Mouse (Mus musculus): Measurements from ENCODE around the gene Chst15. TPM values are rescaled to one million over a fixed set of nuclear protein-coding genes. Genes with fewer than 3 reads are reported as not detected.

Chst15 gene
- polyA plus RNA-seq, 1 experiment = 1.8 TPM

DNA sequence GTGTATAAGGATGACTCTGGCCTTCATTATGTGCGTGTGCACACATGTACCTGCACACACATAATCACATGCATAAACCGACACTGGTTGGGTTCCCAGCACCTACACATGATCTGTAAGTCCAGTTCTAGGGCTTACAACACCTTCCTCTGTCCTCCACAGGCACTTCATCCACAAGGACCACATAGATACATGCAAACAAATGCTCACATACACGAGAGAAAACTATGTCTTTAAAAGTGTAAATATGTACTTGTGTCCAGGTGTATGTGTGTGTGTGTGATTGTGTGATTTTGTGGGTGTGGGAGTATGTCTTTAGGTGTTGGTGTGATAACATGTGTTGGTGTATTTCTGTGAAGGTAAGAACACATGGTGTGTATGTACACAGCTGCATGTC lies 40.8 kb upstream of the Chst15 start:
- no peak overlapping the region for H3K4me3 ChIP-seq (ENCODE audit: control insufficient read depth, low read depth, low read length)
- no peaks in the 10 kb centered on the region for H3K4me1 ChIP-seq (ENCODE audit: control insufficient read depth, insufficient read depth, low read length)
- H3K27ac ChIP-seq (ENCODE audit: control insufficient read depth, insufficient read depth, low read depth, low read length) = no peak overlapping the region
- TF ChIP-seq CTCF (IDR thresholded peaks at IDR 0.05; ENCODE audit: control insufficient read depth, insufficient read depth, insufficient replicate concordance, low read depth, low read length) (no peak), POLR2A (IDR thresholded peaks at IDR 0.05; ENCODE audit: control insufficient read depth, low read depth, low read length) (no peak)
- H3K27me3 ChIP-seq (ENCODE audit: control insufficient read depth, insufficient read depth, low read length) = no peaks in the 10 kb centered on the region
- no peaks in the 10 kb centered on the region for H3K36me3 ChIP-seq (ENCODE audit: control insufficient read depth, insufficient read depth, low read length)

DNA sequence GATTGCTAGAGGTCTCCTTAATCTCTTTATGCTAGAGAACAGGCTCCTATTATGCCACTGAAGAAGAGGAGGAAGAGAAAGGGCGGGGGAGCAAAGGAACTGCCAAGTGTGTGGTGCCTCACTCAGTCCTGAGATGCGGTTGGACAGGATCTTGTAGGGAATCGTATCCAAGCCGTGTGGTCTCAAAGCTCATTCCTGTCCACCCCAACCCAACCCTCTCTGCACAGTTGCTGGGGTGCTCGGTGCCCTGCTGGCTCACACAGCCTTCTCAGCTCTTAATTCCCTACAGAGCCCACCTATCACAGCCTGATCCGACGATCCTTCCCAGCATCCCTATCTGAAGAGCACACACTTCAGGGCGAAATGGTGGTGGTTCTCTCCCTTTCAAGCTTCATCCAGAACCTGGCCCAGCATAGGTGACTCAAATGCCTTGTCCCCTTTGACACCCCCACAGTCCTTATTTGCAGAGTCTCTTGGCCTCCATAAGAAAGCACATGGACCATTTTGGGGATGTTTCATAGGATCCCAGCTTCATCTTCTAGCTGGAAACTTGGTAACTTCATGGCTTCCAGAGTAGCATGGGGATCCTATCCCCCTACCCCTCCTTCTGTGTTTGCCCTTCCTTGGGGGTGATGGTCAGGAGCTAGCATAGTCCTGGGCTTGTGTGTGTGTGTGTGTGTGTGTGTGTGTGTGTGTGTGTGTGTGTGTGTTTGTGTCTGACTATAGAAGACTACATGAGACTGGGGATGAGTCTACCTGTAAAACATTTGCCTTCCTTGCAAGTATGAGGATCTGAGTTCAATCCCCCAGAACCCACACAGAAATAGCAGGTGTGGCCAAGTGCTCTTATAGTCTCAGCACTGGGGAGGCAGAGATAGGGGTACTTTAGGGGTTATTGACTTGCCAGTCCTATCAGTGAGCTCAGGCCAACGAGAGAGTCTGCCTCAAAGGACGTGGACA lies 40.1 kb upstream of the Chst15 start:
- Histone ChIP-seq H3K27ac (ENCODE audit: control insufficient read depth, insufficient read depth, low read depth, low read length) (no peak overlapping the region), H3K36me3 (ENCODE audit: control insufficient read depth, insufficient read depth, low read length) (no peaks in the 10 kb centered on the region), H3K4me3 (ENCODE audit: control insufficient read depth, low read depth, low read length) (no peak overlapping the region), H3K27me3 (ENCODE audit: control insufficient read depth, insufficient read depth, low read length) (no peaks in the 10 kb centered on the region), H3K4me1 (ENCODE audit: control insufficient read depth, insufficient read depth, low read length) (no peaks in the 10 kb centered on the region)
- TF ChIP-seq CTCF (IDR thresholded peaks at IDR 0.05; ENCODE audit: control insufficient read depth, insufficient read depth, insufficient replicate concordance, low read depth, low read length) (no peak), POLR2A (IDR thresholded peaks at IDR 0.05; ENCODE audit: control insufficient read depth, low read depth, low read length) (no peak)

DNA sequence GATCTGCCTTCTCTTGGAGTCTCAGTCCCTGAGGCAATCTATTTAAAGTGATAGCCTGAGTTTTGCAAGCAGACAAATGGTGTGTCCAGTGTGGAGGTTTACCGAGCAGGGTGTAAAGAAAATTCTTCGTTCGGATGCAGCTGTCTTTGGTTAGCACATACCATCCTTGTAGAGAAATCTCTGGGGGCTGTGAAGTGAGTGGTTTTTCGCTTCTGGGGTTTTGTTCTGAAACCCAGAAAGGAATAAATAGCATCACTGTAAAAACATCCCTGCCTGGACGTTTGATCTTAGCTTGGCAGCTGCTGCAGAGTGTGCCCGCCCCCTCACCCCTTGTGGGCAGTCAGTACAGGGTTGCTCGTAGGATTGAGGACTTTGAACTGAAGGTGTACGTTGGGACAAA lies 39.2 kb upstream of the Chst15 start:
- TF ChIP-seq CTCF (IDR thresholded peaks at IDR 0.05; ENCODE audit: control insufficient read depth, insufficient read depth, insufficient replicate concordance, low read depth, low read length) (no peak), POLR2A (IDR thresholded peaks at IDR 0.05; ENCODE audit: control insufficient read depth, low read depth, low read length) (no peak)
- H3K27ac ChIP-seq (ENCODE audit: control insufficient read depth, insufficient read depth, low read depth, low read length) = 0 out of 2 replicates have a peak overlapping the region, but pooled peaks have one; percentile 16

DNA sequence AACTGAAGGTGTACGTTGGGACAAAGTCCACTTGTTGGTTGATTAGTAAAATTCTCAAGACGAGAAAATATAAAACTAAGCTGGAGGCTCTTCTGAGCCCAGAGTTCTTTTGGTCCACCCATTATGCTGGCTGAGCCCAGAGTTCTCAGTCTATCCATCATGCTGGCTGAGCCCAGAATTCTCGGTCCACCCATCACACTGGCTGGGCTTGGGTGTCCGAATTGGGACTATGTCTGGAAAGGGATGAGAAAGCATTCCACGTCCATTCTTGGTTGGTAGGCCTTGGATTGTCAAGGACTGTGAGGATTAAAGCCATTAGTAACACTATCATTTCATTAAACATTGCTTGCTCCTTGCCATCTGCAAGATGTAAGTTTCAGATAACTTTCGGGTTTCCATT lies 38.7 kb upstream of the Chst15 start:
- no peak for TF ChIP-seq POLR2A (IDR thresholded peaks at IDR 0.05; ENCODE audit: control insufficient read depth, low read depth, low read length)
- no peak for TF ChIP-seq CTCF (IDR thresholded peaks at IDR 0.05; ENCODE audit: control insufficient read depth, insufficient read depth, insufficient replicate concordance, low read depth, low read length)
- 0 out of 2 replicates have a peak overlapping the region, but pooled peaks have one; percentile 16 for H3K27ac ChIP-seq (ENCODE audit: control insufficient read depth, insufficient read depth, low read depth, low read length)

More for the DNA sequence above, 39.2 kb upstream of the Chst15 start:
- Histone ChIP-seq H3K4me3 (ENCODE audit: control insufficient read depth, low read depth, low read length) (no peak overlapping the region), H3K36me3 (ENCODE audit: control insufficient read depth, insufficient read depth, low read length) (no peaks in the 10 kb centered on the region), H3K4me1 (ENCODE audit: control insufficient read depth, insufficient read depth, low read length) (no peaks in the 10 kb centered on the region), H3K27me3 (ENCODE audit: control insufficient read depth, insufficient read depth, low read length) (no peaks in the 10 kb centered on the region)

DNA sequence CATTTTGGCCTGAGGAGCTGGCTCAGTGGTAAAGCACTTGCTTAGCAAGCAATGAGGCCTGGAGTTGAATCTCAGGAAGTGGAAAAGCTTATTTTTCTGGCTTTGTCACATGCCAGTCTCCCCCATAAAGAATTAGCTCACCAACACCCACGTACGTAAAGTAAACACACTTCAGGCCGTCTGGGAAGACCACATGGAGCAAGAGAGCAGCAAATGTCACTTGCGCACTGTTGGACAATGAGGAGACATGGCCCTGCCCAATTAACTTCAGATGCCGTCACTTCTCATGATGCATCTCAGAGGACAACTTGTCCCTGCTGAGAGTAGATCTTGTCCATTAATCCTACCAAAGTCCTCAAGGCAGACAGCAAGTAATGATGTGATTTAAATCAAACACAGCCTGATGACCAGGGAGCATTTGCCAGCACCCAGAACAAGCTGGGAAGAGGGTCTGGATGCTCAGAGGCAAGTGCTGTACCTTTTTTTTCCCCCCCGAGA lies 32.1 kb upstream of the Chst15 start:
- Histone ChIP-seq H3K27me3 (ENCODE audit: control insufficient read depth, insufficient read depth, low read length) (no peaks in the 10 kb centered on the region), H3K27ac (ENCODE audit: control insufficient read depth, insufficient read depth, low read depth, low read length) (no peak overlapping the region), H3K36me3 (ENCODE audit: control insufficient read depth, insufficient read depth, low read length) (no peaks in the 10 kb centered on the region), H3K4me3 (ENCODE audit: control insufficient read depth, low read depth, low read length) (no peak overlapping the region), H3K4me1 (ENCODE audit: control insufficient read depth, insufficient read depth, low read length) (no peaks in the 10 kb centered on the region; the same call in 1 of the 2 replicates)
- TF ChIP-seq POLR2A (IDR thresholded peaks at IDR 0.05; ENCODE audit: control insufficient read depth, low read depth, low read length) (no peak), CTCF (IDR thresholded peaks at IDR 0.05; ENCODE audit: control insufficient read depth, insufficient read depth, insufficient replicate concordance, low read depth, low read length) (no peak)

More for the DNA sequence above, 38.7 kb upstream of the Chst15 start:
- Histone ChIP-seq H3K4me1 (ENCODE audit: control insufficient read depth, insufficient read depth, low read length) (no peaks in the 10 kb centered on the region), H3K36me3 (ENCODE audit: control insufficient read depth, insufficient read depth, low read length) (no peaks in the 10 kb centered on the region), H3K4me3 (ENCODE audit: control insufficient read depth, low read depth, low read length) (no peak overlapping the region), H3K27me3 (ENCODE audit: control insufficient read depth, insufficient read depth, low read length) (no peaks in the 10 kb centered on the region)

DNA sequence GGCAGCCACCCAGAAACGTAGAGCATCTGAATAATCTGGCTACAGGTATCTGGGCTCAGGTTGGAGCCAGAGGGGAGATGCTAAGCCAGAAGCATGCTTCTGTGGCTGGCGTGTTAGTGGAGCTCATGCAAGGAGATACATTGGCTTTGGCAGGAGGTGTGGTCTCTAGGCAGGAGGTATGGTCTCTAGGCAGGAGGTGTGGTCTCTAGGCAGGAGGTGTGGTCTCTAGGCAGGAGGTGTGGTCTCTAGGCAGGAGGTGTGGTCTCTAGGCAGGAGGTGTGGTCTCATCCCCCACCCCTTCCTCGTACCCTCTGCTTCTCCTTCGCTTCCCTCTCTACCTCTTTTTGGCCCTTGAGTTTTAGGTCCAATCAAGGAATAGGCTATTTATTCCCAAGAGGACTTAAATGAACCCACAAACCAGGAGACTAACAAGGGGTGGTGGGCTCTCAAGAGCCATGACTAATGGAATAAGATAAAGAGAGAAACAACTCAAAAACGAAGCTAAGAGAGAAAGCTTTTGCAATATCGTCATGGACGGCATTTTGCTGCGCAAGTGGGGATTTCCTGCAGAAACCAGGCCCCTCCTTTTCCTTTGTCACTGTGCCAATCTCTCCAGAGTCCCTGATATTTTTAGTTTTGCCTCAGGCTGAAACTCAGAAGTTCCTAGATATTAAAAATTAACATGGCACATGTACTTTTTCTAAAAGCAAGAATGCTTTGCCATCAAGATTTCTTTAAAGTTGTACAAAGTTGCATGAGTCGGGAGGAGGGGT lies 30.4 kb upstream of the Chst15 start:
- Histone ChIP-seq H3K4me3 (ENCODE audit: control insufficient read depth, low read depth, low read length) (no peak overlapping the region), H3K36me3 (ENCODE audit: control insufficient read depth, insufficient read depth, low read length) (no peaks in the 10 kb centered on the region), H3K27ac (ENCODE audit: control insufficient read depth, insufficient read depth, low read depth, low read length) (no peak overlapping the region), H3K27me3 (ENCODE audit: control insufficient read depth, insufficient read depth, low read length) (no peaks in the 10 kb centered on the region), H3K4me1 (ENCODE audit: control insufficient read depth, insufficient read depth, low read length) (no peaks in the 10 kb centered on the region; the same call in 1 of the 2 replicates)
- no peak for TF ChIP-seq POLR2A (IDR thresholded peaks at IDR 0.05; ENCODE audit: control insufficient read depth, low read depth, low read length)
- TF ChIP-seq CTCF (IDR thresholded peaks at IDR 0.05; ENCODE audit: control insufficient read depth, insufficient read depth, insufficient replicate concordance, low read depth, low read length) = no peak
